Mouse (Mus musculus) adrenal gland, adult 18-20 months (tissue): ENCODE data around the gene Arpc3. TPM values are rescaled to one million over a fixed set of nuclear protein-coding genes. Genes with fewer than 3 reads are reported as not detected.

Experiments used
- DNase-seq, 2 experiments: peaks; one replicate each; pipeline ENCODE4 v3.0.0; 2021 to 2022; ENCODE audit warnings: low spot score in 2 of 2
- long read RNA-seq, 2 experiments: library from polyadenylated mRNA; stranded (forward); transcript quantifications; one replicate each; pipeline ENCODE4 v2.0.0; 2021
- total RNA-seq, 2 experiments: library from RNA; stranded (reverse); gene quantifications; 1 replicate in 1 of 2; 2 replicates in 1 of 2; pipeline ENCODE4 v1.2.3; 2021

Arpc3 gene
- 100 to 1,000 TPM; 238 to 281 TPM for total RNA-seq
- long read RNA-seq, experiment 1, transcript Arpc3-202 (7 exons, 899 nt) = major isoform, 50 of 53 reads
- long read RNA-seq, experiment 1, partial matches to known transcripts = 1 of 53 reads
- long read RNA-seq, experiment 1, other reads (novel, unspliced or antisense) = 2 of 53 reads
- long read RNA-seq, experiment 2, transcript Arpc3-202 (7 exons, 899 nt) = major isoform, 21 of 24 reads
- long read RNA-seq, experiment 2, partial matches to known transcripts = 0 of 24 reads
- long read RNA-seq, experiment 2, other reads (novel, unspliced or antisense) = 3 of 24 reads

GRCm38 (mm10) chr5:122391786-122392180 lies at the start of gene Arpc3:
Gene Arpc3 (plus strand): TSS chr5:122391878.
- peak; percentile 89 to 95 for DNase-seq

GRCm38 (mm10) chr5:122342874-122343273 lies 48.8 kb upstream of the Arpc3 start:
- no peak for DNase-seq

DNA sequence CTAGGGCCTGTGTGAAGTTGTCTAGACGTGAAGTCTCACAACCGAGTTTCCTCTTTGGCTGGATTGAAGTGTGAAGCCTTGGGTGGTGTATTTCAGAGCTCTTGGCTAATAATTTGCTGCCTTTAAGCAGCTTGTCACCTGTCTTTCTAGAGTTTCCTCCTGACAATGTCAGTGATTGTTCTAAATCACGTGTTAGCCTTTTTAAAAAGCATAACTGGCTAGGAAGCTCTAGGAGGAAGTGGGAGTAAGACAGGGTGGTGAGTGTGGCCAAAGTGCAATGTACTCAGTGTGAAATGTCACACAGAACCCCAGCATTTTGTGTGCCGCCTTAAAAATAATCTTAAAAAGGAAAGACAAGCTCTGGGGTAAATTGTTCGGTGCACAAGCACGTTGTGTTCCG lies 47.9 kb upstream of the Arpc3 start:
- no peak for DNase-seq

- DNase-seq = peak; percentile 78 to 85
Observed at GRCm38 (mm10) chr5:122344260-122344659, 47.4 kb upstream of the Arpc3 start.

DNA sequence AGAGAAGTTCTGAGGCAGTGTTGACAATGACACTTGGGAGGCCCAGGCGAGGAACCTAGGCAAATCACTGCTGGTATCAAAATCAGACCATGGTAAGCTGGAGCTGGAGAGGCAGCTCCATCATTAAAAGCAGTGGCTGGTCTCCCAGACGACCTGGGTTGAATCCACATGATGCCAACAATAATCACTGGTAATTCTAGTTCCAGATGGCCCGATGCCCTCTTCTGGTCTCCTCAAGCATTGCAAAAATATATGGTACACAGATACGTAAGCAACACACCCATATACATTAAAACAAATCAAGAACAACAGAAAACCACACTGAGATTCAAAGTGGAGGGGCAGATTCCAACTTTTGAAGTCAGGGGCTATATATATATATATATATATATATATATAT lies 45.9 kb upstream of the Arpc3 start:
- DNase-seq = no peak

GRCm38 (mm10) chr5:122353807-122354491 lies 37.7 kb upstream of the Arpc3 start, which contains the start of the genes Rad9b and Vps29:
Gene Rad9b (minus strand): TSS chr5:122354233.
Gene Vps29 (plus strand): TSS chr5:122354369.
- DNase-seq = peak; percentile 98

- no peak for DNase-seq
Observed at GRCm38 (mm10) chr5:122354492-122355067, 37.1 kb upstream of the Arpc3 start.

GRCm38 (mm10) chr5:122371591-122372191 lies 20.0 kb upstream of the Arpc3 start, which contains the start of gene Gpn3:
Gene Gpn3 (plus strand): TSS chr5:122371876.
- DNase-seq = peak; percentile 32 to 49

- DNase-seq = peak; percentile 99
Observed at GRCm38 (mm10) chr5:122372192-122372769, 19.4 kb upstream of the Arpc3 start, which contains the start of gene Fam216a. Gene Fam216a (minus strand): TSS chr5:122372364.

DNA sequence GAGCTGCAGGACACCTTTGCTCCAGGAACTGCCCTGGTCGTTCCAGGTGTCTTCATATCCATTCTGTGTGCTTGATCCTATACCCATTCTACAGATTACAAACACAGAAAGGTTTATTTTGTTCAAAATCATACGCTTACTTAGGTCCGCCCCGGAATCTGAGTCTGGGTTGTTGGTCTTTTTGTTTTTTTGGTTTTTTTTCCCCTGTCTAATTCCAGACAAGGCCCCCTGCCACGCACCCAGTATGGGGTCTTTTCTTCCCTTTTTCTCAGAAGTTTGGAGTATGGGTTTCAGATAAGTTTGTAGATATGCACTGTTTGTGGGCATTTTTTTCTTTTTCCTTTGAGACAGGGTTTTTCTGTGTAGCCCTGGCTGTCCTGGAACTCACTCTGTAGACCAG lies 18.8 kb upstream of the Arpc3 start:
- no peak for DNase-seq

DNA sequence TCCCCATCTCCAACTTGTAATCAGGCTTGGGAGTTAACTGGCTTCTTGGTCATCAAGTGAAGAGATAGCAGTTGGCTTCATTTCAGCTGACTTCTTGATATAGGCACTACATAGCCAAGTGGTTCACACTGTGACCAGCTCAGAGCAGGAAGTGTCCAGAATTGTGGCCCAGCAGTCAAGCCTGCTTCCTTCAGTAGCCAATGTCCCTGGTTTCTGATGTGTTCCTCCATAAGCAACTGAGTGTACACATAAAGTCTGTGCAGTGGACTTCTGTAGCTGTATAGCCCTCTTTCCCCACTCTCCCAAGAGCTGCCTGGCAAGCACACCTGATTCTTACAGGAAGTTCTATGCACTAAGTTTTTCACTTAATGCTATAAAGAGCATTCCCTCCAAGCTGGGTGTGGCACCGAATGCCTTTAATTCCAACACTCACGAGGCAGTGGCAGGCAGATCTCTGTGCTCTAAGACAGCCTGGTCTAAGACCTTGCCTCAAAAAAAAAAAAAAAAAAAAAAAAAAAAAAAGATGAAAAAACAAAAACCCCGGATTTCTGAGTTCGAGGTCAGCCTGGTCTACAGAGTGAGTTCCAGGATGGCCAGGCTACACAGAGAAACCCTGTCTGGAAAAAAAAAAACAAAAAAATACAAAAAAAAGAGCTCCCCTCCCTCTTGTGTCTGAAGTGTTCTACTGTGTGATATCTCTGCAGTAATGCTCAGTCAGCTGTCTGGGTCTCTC lies 14.4 kb upstream of the Arpc3 start:
- DNase-seq = no peak

DNA sequence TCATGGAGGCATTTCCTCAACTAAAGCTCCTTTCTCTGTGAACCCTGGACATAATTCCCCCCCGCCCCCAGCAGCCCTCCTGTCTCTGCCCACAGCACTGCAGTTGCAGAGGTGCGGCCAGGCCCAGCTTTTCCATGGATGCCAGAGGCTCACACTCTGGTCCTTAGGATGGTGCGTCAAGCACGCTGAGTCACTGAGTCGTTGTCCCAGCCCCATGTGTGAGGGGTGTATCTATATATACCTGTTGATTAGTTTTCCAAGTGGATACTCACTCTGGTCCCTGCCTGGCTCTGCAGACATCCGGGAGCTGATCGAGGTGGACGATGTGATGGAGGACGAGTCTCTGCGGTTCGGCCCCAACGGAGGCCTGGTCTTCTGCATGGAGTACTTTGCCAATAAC lies 13.5 kb upstream of the Arpc3 start:
- DNase-seq = no peak

- peak; percentile 62 to 68 for DNase-seq
Observed at GRCm38 (mm10) chr5:122379374-122380155, 12.1 kb upstream of the Arpc3 start.

GRCm38 (mm10) chr5:122390006-122390405 lies 1.7 kb upstream of the Arpc3 start:
- DNase-seq = no peak

GRCm38 (mm10) chr5:122390671-122391070 lies 1.0 kb upstream of the Arpc3 start:
- no peak for DNase-seq

- DNase-seq = no peak
Observed at GRCm38 (mm10) chr5:122391178-122391785, 396 bp upstream of the Arpc3 start.

GRCm38 (mm10) chr5:122392227-122393004 lies 738 bp downstream of the Arpc3 start:
- no peak for DNase-seq

DNA sequence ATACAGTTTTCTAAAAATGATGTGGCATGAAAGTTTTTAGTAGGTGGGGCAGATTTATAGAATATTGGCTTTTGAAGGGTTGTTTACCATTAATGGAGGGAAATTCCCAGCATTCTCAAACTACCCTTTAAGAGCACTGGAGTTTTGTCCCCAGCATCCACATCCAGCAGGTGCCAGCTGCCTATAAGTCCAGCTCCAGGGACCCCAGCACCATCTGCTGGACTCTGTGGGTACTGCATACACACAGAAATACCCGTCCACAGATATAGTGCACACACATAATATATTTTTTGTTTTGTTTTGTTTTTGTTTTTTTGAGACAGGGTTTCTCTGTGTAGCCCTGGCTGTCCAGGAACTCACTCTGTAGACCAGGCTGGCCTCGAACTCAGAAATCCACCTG lies 2.2 kb downstream of the Arpc3 start:
- DNase-seq = peak; percentile 70 to 83
